Mouse (Mus musculus) heart, postnatal 0 days (tissue): Measurements from ENCODE around the gene Gm5346. TPM values are rescaled to one million over a fixed set of nuclear protein-coding genes. Genes with fewer than 3 reads are reported as not detected.
"Not testable (repeated sequence)": the region's sequence is repeated elsewhere in the genome, so short reads cannot be mapped to it uniquely, and the experiment has no call there.

Experiments
- ATAC-seq: fragments of 200-750 bp; cut with Nextera tagmentation; 2 replicates; pipeline ENCODE4 v1.8.0; 2017; ENCODE audit warnings: low read depth, moderate number of reproducible peaks, moderate library complexity; ENCODE audit not compliant: insufficient read depth
- DNase-seq: peaks from one replicate; pipeline ENCODE4 v3.0.0-alpha.2; 2016; ENCODE audit warnings: low spot score
- H3K27ac ChIP-seq: fragments of 300-500 bp; sonication (generic); 2 replicates; pipeline ENCODE4 v1.5.1; 2014; ENCODE audit warnings: low read depth, mild to moderate bottlenecking
- H3K27me3 ChIP-seq: fragments of 300-500 bp; sonication (generic); 2 replicates; pipeline ENCODE4 v1.6.1; 2014; ENCODE audit warnings: low read length, mixed read lengths; ENCODE audit not compliant: control insufficient read depth, insufficient read depth
- H3K36me3 ChIP-seq: fragments of 300-500 bp; sonication (generic); replicated peaks from 2 replicates; pipeline ENCODE4 v1.6.1; 2014; ENCODE audit warnings: low read length, mixed read lengths; ENCODE audit not compliant: control insufficient read depth, insufficient read depth
- H3K4me1 ChIP-seq: fragments of 300-500 bp; sonication (generic); 2 replicates; pipeline ENCODE4 v1.6.1; 2014; ENCODE audit warnings: antibody characterized with exemption; ENCODE audit not compliant: control insufficient read depth, insufficient read depth
- H3K4me2 ChIP-seq: fragments of 300-500 bp; sonication (generic); 2 replicates; pipeline ENCODE4 v1.6.1; 2014; ENCODE audit warnings: low read depth, mild to moderate bottlenecking, low read length, moderate library complexity
- H3K4me3 ChIP-seq: fragments of 300-500 bp; sonication (generic); 2 replicates; pipeline ENCODE4 v1.5.1; 2014; ENCODE audit warnings: low read depth, low read length
- H3K9ac ChIP-seq: fragments of 300-500 bp; sonication (generic); replicated peaks from 2 replicates; pipeline ENCODE4 v1.6.1; 2014; ENCODE audit warnings: low read depth, low read length, mixed read lengths
- H3K9me3 ChIP-seq: fragments of 300-500 bp; sonication (generic); replicated peaks from 2 replicates; pipeline ENCODE4 v1.6.1; 2016; ENCODE audit warnings: low read length; ENCODE audit not compliant: control insufficient read depth
- CTCF ChIP-seq: IDR thresholded peaks from 2 replicates; pipeline ENCODE4 v1.5.1; 2016; ENCODE audit warnings: antibody characterized with exemption, control low read depth, low read depth
- EP300 ChIP-seq: IDR thresholded peaks from 2 replicates; pipeline ENCODE4 v1.6.1; 2016; ENCODE audit warnings: antibody characterized with exemption, low read depth
- WGBS: fragments of 180-500 bp; shearing (Covaris S2); extraction: QIAGEN DNeasy Blood & Tissue Kit; methylation state at CpG from one replicate; pipeline ENCODE4 v1.1.7; 2014; 5-methylcytosine and 5-hydroxymethylcytosine counted together
- polyA plus RNA-seq: library from polyadenylated mRNA; unstranded; fragments of >200 nt; fragmentation: Nextera tagmentation; extraction: Ambion mirVana; gene quantifications from 2 replicates; pipeline ENCODE4 v1.2.1, GENCODE M21; 2015
- total RNA-seq: library from RNA; depleted of rRNA; stranded (reverse); fragments of >200 nt; gene quantifications from 2 replicates; pipeline ENCODE4 v1.2.3, GENCODE M21; 2014; ENCODE audit warnings: low replicate concordance; rRNA removed

The Gm5346 gene
- total RNA-seq (not detected in 2 replicates), polyA plus RNA-seq (not detected in 2 replicates)

- H3K4me3 ChIP-seq: no peak within 1 kb of the TSS
- no peaks in the 10 kb centered on the region for H3K9me3 ChIP-seq
- no peaks in the 10 kb centered on the region for H3K36me3 ChIP-seq
- H3K27me3 ChIP-seq: no peaks in the 10 kb centered on the region
- no peak within 1 kb of the TSS for H3K4me2 ChIP-seq
- TF ChIP-seq EP300 (no peak), CTCF (no peak)
- H3K9ac ChIP-seq: no peak within 1 kb of the TSS
- no peak for ATAC-seq
- no peaks in the 10 kb centered on the region for H3K4me1 ChIP-seq
- no peak for DNase-seq
- no peak within 1 kb of the TSS for H3K27ac ChIP-seq
- 66% methylated on average over 3 of the region's 3 CpGs for WGBS
These were observed at the start of gene Gm5346 for GRCm38 (mm10) chr8:43627176-43627575. Gene Gm5346, minus strand, starts transcription at chr8:43627276.

- DNase-seq (no peak), ATAC-seq (no peak)
- Histone ChIP-seq H3K27me3 (no peaks in the 10 kb centered on the region), H3K27ac (no peak overlapping the region), H3K4me3 (no peak overlapping the region), H3K4me1 (no peaks in the 10 kb centered on the region), H3K9me3 (no peaks in the 10 kb centered on the region), H3K36me3 (no peaks in the 10 kb centered on the region), H3K4me2 (no peak overlapping the region), H3K9ac (no peak overlapping the region)
- TF ChIP-seq CTCF (no peak), EP300 (no peak)
- WGBS: 85% methylated on average over 1 of the region's 1 CpGs
These were observed 11.0 kb downstream of the Gm5346 start for GRCm38 (mm10) chr8:43616046-43616445.

GRCm38 (mm10) chr8:43603657-43604056 is 23.4 kb downstream of the Gm5346 start:
- not testable (repeated sequence) for H3K9me3 ChIP-seq, H3K27me3 ChIP-seq, ATAC-seq, H3K9ac ChIP-seq, H3K4me3 ChIP-seq, H3K36me3 ChIP-seq, H3K4me1 ChIP-seq, DNase-seq, H3K27ac ChIP-seq, H3K4me2 ChIP-seq
- 70% methylated on average over 13 of the region's 13 CpGs for WGBS

GRCm38 (mm10) chr8:43603166-43603565 is 23.9 kb downstream of the Gm5346 start:
- not testable (repeated sequence) for H3K36me3 ChIP-seq, ATAC-seq, DNase-seq, H3K9me3 ChIP-seq, H3K9ac ChIP-seq, H3K27ac ChIP-seq, H3K27me3 ChIP-seq, H3K4me2 ChIP-seq, H3K4me3 ChIP-seq, H3K4me1 ChIP-seq
- WGBS: 84% methylated on average over 15 of the region's 15 CpGs

GRCm38 (mm10) chr8:43576607-43577006 is 50.5 kb downstream of the Gm5346 start, which contains the start of gene Adam26a:
Gene Adam26a, minus strand, starts transcription at chr8:43576707.
- not testable (repeated sequence) for H3K4me1 ChIP-seq, H3K27me3 ChIP-seq, H3K4me2 ChIP-seq, ATAC-seq, H3K27ac ChIP-seq, DNase-seq, H3K9me3 ChIP-seq, H3K9ac ChIP-seq, H3K4me3 ChIP-seq, H3K36me3 ChIP-seq
- WGBS: 75% methylated on average over 2 of the region's 2 CpGs

Other genes starting within 250 kb of the Gm5346 start
- not detected in 2 replicates for gene Adam26b, start 99.2 kb downstream of the Gm5346 start, total RNA-seq
- not detected in 2 replicates for gene Adam26b, start 99.2 kb downstream of the Gm5346 start, polyA plus RNA-seq
- not detected in 2 replicates for gene Adam26a, start 50.6 kb downstream of the Gm5346 start, total RNA-seq
- not detected in 2 replicates for gene Adam26a, start 50.6 kb downstream of the Gm5346 start, polyA plus RNA-seq
- not detected in 2 replicates for gene Adam34, start 82.8 kb upstream of the Gm5346 start, total RNA-seq
- not detected in 2 replicates for gene Adam34, start 82.8 kb upstream of the Gm5346 start, polyA plus RNA-seq